Mouse (Mus musculus) stomach, postnatal 0 days (tissue): ENCODE data around the gene Ulk4.
"Not testable (repeated sequence)": the region's sequence is repeated elsewhere in the genome, so short reads cannot be mapped to it uniquely, and the experiment has no call there.

Experiments
- CTCF ChIP-seq: IDR thresholded peaks from 2 replicates; pipeline ENCODE4 v1.5.1; 2016; ENCODE audit warnings: antibody characterized with exemption, low read depth, mild to moderate bottlenecking, moderate library complexity
- EP300 ChIP-seq: optimal IDR thresholded peaks from 2 replicates; pipeline ENCODE3; 2016; ENCODE audit warnings: antibody characterized with exemption

DNA sequence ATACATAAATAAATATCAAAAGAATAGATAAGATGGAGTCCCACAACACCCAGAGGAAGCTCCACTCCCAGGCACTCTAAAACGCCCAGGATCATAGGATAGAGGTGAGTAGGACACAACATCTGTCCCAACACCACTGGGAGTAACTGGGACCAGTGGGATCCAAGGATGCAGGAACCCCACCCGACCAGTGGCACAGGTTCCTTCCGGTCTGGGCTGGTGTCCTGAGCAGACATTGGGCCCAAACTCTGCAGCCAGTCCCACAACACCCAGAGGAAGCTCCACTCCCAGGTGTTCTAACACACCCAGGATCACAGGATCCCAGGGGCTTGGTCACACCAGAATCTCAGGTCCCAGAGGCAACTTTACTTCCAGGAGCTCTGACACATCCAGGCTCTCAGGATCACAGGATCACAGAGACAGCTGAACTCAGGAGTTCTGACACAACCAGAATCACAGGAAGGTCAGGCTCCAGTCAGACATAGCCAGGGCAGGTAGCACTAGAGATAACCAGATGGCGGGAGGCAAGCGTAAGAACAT, 77.8 kb downstream of the Ulk4 start:
- not testable (repeated sequence) for TF ChIP-seq CTCF, EP300
